Mouse (Mus musculus) megakaryocyte-erythroid progenitor cell, adult 5-6 weeks (primary cell): ENCODE data around the gene Bgn. TPM values are rescaled to one million over a fixed set of nuclear protein-coding genes. Genes with fewer than 3 reads are reported as not detected.

Experiments
- ATAC-seq: replicated peaks from 2 replicates; pipeline ENCODE4 v1.8.0; 2016; ENCODE audit warnings: mild to moderate bottlenecking, inconsistent platforms; ENCODE audit not compliant: severe bottlenecking, poor library complexity, low FRiP score, low TSS enrichment
- total RNA-seq, 2 experiments: library from RNA; stranded (forward) in 1 of 2; stranded (reverse) in 1 of 2; fragments of 200-1000, 215-1000 nt in 1 of 2; fragments of >200 nt in 1 of 2; fragmentation: Nextera tagmentation in 1 of 2; gene quantifications; 2 replicates each; pipeline ENCODE4 v1.2.3; 2014 to 2017

The Bgn gene
- total RNA-seq, 2 experiments from 2014 or later, result 2.4 TPM; not detected in 1

DNA sequence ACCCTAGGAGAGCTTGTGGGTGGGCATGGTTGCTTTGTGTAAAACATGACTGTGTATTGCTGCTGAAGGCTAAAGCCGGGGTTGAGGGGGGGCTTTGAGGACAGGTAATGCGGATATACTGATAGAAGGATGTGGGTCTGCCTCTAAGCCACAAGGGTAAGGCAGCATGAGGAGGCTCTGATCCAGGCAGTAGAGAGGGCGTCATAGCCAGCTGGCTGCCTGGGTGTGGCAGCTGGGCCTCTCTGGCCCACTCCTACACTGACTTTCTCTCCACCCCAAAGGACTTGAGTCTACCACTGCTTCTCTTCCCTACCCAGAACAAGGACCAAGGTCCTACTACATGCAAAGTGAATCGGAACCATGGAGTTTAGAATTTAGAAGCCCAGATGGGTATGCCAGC, 1.5 kb downstream of the Bgn start:
- no peak for ATAC-seq

DNA sequence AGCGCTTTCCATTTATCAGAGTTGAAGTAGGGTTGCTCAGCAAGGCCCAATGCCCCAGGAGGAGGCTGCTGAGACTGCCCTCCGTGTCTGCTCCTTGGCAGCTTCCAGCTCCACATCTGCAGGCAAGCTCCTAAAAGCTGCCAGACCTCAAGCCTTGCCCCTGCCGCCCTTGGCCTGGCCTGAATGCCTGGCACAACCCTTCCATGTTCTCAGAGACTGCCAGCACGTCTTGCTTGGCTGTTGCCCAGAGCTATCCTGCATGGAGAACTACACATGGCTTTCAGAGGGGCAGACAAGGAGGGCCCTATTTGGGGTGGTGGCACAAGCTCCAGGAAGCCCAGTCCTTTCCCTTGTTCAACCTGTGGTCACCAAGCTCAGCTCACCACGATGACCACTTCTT, 3.5 kb downstream of the Bgn start:
- no peak for ATAC-seq

DNA sequence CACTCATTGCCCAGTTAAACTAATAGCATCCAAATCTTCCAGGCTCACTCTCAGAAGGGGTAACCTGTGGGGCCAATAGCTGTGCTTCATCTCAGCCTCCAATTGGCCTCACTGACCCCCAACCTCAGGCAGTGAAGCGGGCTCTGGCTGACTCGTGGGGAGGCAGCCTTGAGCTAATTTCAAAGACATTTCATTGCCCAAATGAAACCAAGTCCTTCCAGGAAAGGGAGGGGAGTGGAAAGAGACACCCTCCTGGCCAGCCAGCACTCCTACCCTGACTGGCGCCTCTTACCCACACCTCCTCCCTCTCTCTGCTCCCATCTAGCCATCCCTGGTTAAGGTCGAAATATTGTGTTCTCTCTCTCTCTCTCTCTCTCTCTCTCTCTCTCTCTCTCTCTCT, 6.8 kb downstream of the Bgn start:
- no peak for ATAC-seq

DNA sequence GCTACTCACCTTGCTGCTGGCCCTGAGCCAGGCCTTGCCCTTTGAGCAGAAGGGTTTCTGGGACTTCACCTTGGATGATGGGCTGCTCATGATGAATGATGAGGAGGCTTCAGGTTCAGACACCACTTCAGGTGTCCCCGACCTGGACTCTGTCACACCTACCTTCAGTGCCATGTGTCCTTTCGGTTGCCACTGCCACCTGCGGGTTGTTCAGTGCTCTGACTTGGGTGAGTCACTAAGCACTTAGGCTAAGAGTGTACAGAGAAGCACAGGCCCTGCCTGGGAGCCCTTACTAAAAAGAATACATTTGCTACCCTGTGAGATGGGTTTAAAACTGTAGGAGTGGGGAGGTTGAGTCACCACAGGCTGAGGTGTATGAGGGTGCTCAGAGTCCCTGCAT, 7.4 kb downstream of the Bgn start:
- ATAC-seq, result no peak

DNA sequence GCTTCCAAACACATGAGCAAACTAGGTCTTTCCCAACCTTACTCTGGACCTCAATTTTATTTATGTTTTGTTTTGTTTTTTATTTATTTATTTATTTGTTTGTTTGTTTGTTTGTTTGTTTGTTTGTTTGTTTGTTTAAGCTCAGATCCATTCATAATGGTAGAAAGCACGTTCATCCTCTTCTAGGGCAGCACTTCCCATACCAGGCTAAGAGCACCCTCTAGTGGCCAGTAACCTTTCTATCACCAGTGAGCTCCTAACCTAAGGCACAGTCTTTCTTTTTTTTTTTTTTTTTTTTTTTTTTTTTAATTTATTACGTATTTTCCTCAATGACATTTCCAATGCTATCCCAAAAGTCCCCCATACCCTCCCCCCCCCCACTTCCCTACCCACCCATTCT, 10.2 kb downstream of the Bgn start:
- ATAC-seq, result 0 out of 2 replicates have a peak, but pooled peaks have one; percentile 73

DNA sequence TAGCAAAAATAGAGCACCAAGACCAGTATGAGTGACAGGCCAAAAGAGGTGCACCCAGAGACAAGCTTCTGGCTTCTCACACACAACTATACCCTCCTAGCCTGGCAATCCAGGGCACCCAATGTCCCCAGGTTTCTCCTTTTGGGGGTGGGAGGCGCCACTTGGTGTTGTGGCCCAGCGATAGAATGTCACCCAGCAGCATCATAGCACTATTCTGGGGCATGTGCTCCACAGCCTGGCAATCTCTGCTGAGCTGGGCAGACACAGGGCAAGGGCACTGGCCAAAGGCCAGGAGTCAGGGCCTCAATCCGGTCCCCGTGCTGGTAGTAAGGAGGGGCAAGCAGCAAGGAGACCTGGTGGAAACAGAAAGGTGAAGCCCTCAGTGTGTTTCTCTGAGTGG, 13.3 kb downstream of the Bgn start:
- no peak for ATAC-seq

DNA sequence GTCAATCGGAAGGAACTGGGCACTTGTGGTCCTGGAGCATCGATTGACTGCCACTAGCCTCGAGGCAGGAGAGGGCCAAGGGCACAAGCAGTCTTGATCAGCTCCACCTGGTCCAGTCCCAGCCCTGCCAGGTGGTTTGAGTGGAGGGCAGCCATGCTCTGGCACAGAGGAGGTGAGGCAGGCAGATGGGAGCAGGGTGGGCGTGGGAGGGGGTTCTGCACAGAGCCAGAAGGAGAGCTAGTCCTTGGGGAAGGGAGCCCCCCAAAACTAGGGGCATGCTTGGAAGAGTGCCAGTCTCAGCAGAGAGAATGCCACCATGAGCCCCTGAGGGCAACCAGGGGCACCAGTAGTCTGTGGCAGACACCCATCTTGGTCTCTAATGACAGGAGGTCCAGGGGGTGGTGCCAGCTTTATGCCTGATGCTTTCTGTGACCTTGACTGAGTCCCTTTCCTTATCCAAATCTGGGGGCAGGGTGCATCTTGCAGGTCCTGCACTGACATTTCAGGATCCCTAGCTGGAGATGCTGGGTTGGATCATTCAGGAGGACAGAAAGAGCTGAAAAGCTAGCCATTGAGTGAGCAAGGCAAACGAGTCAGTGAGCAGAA, 21.8 kb downstream of the Bgn start:
- no peak for ATAC-seq

DNA sequence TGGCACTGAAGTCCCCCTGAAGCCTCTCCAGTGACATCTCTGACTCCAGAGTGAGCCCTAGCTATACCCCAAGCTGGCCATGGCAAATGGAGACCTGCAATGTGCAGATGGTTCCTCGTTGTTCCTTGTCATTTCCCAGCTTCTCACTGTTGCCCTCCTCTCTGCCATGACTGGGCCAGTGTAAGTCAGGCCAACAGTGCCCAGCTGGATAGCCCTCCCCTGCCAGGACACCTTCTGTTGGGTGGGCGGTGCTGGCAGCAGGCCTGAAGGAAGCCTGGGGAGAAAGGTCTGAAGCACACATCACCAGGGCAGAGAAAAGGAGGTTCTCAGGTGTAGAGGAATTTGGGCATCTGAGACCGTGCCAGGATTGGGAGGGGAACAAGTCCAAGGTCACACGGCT, 23.2 kb downstream of the Bgn start:
- ATAC-seq, result no peak

DNA sequence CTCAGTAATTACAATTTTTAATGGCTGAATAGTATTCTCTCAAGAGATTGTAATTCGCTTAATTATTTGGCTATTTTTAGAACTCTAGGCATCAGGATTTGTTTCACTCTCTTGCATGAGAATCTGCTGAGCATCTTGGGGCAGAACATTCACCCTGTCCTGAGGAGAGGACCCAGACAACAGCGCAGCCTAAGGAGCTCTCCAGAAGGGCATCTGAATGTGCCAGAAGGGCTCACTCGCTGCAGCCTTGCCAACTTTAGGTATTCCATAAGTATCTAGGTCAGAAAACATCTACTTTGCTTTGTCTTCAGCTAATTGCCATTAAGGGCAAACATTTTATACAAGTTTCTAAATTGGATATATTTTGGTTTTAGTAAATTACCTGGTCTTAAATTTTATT, 25.8 kb downstream of the Bgn start:
- no peak for ATAC-seq

DNA sequence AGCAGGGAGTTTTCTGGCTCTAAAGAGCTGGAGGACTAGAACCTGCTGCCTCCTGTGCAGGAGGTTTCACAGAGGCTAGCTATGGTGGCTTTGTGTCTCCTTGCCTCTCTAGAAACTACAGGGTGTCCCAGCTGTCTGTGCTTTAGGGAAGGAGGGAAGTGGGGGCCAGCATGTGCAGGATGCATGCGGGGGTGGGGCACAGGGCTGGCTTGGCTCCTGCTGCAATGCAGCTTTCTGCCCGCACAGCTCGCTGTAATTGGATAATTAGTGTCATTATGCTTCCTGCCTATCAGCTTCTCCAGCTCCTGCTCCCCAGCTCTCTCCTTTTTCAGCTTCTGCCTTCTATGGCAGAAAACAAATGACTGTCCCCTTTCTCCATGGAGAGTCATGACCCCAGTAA, 29.5 kb downstream of the Bgn start:
- ATAC-seq, result no peak

DNA sequence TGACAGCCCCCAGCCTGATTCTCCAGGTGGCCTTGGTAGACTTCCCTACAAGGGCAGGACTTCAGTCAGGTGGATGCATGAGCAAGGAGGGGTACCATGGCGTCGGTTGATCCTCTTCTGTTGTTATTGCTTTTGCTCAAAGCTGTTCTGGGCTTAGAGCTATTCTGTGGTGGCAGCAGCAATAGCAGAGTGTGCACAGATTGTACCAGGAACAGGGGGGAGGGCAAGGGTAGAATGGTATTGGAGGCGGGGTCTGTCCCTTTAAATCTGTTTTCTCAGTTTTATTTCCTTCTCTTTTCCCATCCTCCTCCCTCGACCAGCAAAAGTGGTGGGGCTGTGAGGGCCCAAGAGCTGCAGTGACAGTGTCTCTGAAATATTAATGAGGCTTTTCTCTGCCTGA, 33.2 kb downstream of the Bgn start:
- ATAC-seq, result no peak

DNA sequence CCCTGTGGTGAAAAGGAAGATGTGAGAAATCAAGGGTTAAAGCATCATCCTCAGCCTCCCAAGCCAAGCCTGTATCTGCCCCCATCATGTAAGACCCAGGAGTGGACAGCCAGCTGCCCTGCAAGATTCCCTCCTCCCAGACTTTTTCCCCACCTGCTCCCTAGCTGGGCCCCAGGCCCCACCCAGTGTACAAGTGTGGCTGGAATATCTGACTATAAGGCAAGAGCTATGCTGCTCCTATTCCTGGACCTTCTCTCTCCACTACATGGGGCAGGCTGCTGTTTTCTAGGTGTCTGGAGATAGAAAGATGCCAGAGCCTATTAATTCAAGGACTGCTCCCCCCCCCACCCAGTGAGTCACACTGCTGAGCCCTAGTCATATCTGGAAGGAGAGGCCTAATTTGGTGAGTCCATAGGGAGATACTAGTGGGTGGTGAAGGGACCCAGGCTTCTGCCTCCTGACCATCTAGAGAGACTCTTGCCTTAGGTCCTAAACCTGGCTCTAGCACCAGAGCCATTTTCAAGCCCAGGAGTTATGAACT, 33.7 kb downstream of the Bgn start:
- no peak for ATAC-seq

DNA sequence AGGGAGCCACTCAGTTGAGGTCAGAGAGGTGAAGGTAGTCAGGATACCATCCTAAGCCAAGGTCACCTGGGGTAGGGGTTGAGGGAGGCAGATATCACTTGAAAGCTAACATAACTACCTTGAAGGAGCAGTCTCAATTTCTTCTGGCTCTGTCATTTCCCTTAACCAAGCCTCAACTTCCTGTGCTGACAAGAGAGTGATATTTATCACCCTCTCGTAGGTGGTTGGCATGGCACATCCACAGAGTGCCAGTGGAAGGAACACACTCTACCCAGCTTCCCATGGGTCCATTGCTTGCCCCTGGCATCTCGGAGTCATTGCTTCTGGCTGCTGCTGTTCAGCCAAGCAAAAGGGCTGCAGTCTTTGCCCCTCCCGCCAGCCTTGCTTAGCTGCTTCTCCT, 37.3 kb downstream of the Bgn start:
- no peak for ATAC-seq

DNA sequence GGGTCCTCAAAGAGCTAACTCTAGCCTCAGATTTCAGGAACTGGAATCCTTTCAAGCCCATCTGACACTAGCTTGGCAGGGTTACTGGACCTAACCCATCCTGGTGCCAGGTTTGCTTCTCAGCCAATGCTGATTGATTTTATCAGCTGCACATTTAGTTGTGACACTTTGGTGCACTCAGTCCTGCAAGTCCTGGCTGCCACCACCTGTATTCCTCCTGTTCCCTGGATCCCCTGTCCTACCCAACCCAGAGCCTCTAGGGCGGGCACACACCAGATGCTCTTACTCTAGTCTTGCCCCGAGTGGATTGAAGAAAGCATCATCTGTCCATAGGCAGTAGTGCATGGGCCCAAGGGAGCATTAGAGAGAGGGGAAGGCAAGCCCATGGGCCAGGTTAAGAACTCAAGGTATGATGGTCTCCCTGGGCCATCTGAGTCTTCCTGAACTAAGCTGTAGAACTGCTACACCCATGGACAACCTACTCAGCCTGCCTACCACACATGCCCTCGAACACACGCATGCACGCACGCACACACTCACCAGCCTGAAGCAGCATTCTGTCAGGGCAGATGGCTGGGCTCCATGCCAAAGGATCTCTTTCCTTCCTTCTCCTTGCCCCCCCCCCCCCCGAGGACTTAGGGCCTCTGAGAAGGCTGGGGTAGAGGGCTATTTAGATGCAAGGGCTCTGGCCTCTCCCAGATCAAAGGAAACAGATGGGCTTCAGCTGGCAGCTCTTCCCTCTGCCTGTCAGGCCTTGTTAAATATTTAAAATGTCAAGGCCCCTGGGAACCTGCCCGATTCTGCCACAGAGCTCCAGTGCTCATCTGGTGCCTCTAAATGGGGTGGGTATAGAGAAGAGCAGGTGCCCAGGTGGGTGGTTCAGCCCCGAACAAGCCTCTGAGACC, 41.2 kb downstream of the Bgn start:
- ATAC-seq, result no peak

DNA sequence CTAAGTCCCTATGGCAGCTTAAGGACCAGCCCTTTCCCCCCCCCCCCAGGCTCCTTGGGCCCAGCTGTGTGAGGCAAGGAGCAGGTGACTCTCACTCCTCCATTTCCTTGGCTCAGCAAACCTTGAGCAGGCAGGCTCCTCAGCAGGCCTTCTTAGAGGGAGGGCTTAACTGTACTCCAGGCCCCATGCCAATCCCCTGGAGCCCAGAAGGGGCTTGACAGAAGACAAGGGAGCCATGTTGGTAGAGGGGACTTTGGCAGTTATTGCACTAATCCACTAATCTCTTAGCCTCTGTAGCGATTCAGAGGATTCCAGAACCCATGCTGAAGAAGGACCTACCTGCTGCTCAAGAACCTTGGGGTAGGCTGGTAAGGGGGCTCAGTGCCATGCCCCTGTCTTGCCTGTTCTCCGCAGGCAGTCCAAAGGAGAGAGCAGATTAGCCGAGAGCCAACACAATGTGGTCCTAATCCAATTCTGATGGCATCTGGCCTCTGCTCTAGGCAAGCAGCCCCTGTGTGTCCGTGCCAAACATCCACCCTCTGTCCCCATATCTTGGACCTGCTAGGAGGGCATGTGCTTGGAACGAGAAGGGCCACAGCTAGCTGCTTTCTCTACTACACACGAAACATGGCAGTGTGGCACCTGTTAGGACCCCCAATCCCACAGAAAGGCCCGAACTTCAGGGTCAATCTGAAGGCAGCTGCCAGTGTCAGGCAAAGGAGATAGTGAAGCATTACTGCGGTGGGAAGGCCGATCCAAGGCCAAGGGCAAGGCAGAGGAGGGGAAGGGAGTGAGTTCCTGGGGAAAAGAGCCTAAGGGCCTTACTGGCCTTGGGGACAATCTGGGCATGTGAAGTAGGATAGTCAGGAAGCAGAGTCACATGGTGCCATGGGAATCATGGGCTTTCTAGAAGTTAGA, 42.1 kb downstream of the Bgn start:
- ATAC-seq, result no peak

DNA sequence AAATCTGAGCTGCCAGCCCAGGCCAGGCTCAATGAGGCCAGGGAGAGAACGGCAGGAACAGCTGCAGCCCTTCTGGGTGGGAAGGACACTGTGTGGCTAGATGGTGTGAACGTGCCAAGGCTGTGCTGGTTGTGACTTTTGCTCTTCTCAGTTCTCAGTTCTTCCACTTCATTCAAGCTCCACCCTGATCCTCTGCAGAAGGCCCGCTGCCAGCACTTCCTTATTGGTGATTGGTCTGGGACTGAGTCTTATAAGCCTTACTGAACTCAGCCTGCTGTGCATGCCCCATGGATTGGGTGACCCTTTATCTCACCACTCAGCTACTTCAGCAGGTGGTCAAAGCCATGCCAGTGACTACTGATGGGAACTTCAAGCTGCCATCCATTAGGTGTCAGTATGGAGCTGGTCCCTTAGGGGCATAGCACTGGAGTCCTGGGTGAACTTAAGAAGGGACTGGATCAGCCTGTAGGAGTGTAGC, 43.0 kb downstream of the Bgn start:
- peak; percentile 71 for ATAC-seq

DNA sequence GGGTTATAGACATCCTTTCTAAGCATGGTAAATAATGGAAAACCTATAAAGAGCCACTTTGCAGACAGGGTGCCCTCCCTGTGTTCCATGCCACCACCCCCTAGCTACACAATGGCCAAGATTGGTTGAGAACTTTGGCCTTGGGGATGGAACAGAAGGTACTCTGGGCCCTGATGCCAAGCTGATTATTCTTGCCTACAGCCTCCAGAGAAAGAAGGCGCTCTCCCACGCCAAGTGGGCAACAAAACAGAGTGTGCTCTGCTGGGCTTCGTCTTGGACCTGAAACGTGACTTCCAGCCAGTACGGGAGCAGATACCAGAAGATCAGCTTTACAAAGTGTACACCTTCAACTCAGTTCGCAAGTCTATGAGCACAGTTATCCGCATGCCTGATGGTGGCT, 54.5 kb downstream of the Bgn start:
- no peak for ATAC-seq

DNA sequence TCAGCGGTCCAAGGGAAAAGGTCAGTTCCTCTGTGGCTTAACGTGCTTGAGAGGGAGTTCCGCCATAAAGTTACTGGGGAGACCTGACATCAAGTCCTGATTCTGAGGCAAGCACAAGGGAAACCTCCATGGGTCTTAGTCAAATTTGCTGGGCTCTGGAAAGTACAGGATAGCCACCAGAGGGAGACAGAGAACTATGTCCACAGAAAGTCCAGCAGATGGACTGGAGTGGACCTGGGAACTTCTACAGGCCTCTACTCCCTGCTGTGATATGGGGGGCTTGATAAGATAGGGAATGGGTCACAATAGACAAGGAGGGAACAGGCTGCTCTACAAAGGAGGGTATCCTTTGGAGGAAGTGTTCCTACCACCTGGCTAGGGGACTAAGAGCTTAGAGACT, 59.9 kb downstream of the Bgn start:
- no peak for ATAC-seq
